Mouse (Mus musculus): ENCODE measurements around the gene Atrx. TPM values are rescaled to one million over a fixed set of nuclear protein-coding genes. Genes with fewer than 3 reads are reported as not detected.

Gene Atrx
- polyA plus RNA-seq, 1 experiment from 2014 or later = 125 TPM

DNA sequence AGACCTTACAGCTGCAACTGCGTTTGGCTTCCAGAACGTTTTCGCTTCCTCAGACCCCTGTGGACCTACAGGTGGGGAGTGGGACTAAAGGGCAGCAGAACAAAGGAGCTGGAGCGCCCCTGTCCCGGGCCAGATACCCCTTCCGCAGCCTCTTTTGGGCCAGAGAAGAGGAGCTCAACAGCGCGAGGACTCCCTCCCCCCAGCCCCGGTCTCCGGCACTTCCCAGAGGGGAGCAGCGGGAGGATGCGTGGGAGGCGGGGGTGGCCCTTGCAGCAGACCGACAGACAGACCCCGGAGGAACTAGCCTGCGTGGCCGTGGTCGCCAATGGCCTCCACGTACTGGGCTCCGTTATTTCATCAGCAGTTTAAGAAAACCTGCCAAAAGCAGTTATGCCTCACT, 165.6 kb downstream of the Atrx start:
- Histone ChIP-seq H3K4me1 (replicated peaks; ENCODE audit: insufficient read depth, low read length) (0 out of 2 replicates have a peak, but pooled peaks cover 4% of the 10 kb centered on the region), H3K36me3 (ENCODE audit: insufficient read depth, low read length) (no peaks in the 10 kb centered on the region), H3K9ac (ENCODE audit: low read depth, low read length) (no peak overlapping the region), H3K9me3 (replicated peaks; ENCODE audit: low read length) (no peaks in the 10 kb centered on the region), H3K27me3 (ENCODE audit: insufficient read depth, low read length) (peaks cover 6% of the 10 kb centered on the region; the same call in 1 of the 2 replicates), H3K27ac (no peak overlapping the region), H3K4me2 (ENCODE audit: low read length) (peak overlapping the region; percentile 65), H3K4me3 (replicated peaks; ENCODE audit: low read depth, low read length) (peak overlapping the region; percentile 37)
- WGBS = 14% methylated on average over 20 of the region's 20 CpGs
- ATAC-seq (replicated peaks; ENCODE audit: low FRiP score, low read depth) (no peak; the same call in 1 of the 2 replicates), DNase-seq (ENCODE audit: low spot score) (no peak)
- no peak for TF ChIP-seq CTCF (IDR thresholded peaks at IDR 0.05; ENCODE audit: low read depth)

- Histone ChIP-seq H3K4me1 (replicated peaks; ENCODE audit: insufficient read depth, low read length) (0 out of 2 replicates have a peak, but pooled peaks cover 4% of the 10 kb centered on the region), H3K9me3 (replicated peaks; ENCODE audit: low read length) (no peaks in the 10 kb centered on the region), H3K9ac (ENCODE audit: low read depth, low read length) (no peak overlapping the region), H3K27ac (no peak overlapping the region), H3K4me2 (ENCODE audit: low read length) (peak overlapping the region; percentile 65), H3K27me3 (ENCODE audit: insufficient read depth, low read length) (peaks cover 6% of the 10 kb centered on the region; the same call in 1 of the 2 replicates), H3K36me3 (ENCODE audit: insufficient read depth, low read length) (no peaks in the 10 kb centered on the region), H3K4me3 (replicated peaks; ENCODE audit: low read depth, low read length) (peak overlapping the region; percentile 37)
- DNase-seq (ENCODE audit: low spot score) (no peak), ATAC-seq (replicated peaks; ENCODE audit: low FRiP score, low read depth) (no peak)
- WGBS = 21% methylated on average over 23 of the region's 23 CpGs
- TF ChIP-seq CTCF (IDR thresholded peaks at IDR 0.05; ENCODE audit: low read depth) = no peak; the same call in 1 of the 2 replicates
Observed at GRCm38 (mm10) chrX:105762847-105763527, 166.2 kb downstream of the Atrx start.

Other genes starting within 250 kb of the Atrx start
- gene Fgf16, start 165.1 kb downstream of the Atrx start, polyA plus RNA-seq (2015; fragmentation: Nextera tagmentation; extraction: Ambion mirVana) = 0.11 TPM in 1 of 2 replicates, not detected in the other
- gene Magt1, start 82.5 kb upstream of the Atrx start, polyA plus RNA-seq (2015; fragmentation: Nextera tagmentation; extraction: Ambion mirVana) = 47.4 and 50.8 TPM in 2 replicates
- gene Cox7b, start 86.3 kb upstream of the Atrx start, polyA plus RNA-seq (2015; fragmentation: Nextera tagmentation; extraction: Ambion mirVana) = 754 and 861 TPM in 2 replicates
- 20.7 and 21.0 TPM in 2 replicates for gene Atp7a, start 97.9 kb upstream of the Atrx start, polyA plus RNA-seq (2015; fragmentation: Nextera tagmentation; extraction: Ambion mirVana)
- gene Tlr13, start 213.8 kb upstream of the Atrx start, polyA plus RNA-seq (2015; fragmentation: Nextera tagmentation; extraction: Ambion mirVana) = 0.59 and 0.62 TPM in 2 replicates